Mouse (Mus musculus) cerebellum, postnatal 4 days (tissue): ENCODE measurements around the gene Elf5.

Source experiments
- DNase-seq, 2 experiments: peaks; one replicate each; pipeline ENCODE4 v3.0.0; 2022; ENCODE audit warnings: low spot score in 2 of 2, mixed read lengths in 1 of 2

Elf5 gene

DNA sequence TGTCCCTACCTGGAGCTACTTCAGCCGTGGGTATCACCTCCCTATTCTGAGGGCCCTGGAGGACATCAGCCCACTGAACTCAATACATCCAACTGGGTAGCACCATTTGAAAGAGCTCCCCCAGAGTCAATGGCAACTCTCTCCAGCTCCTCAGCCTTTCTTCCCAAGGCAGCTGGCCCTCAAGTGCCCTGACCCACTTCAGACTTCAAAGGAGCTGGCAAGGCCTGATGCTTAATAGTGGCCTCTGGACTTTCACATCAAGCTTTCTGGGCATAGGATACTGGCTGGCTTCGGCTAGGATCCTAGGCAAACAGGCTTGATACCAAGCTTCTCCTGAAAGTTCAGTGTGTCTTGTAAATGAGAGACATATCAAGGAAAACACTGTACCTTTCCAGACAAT is 23.6 kb downstream of the Elf5 start:
- no peak for DNase-seq

DNA sequence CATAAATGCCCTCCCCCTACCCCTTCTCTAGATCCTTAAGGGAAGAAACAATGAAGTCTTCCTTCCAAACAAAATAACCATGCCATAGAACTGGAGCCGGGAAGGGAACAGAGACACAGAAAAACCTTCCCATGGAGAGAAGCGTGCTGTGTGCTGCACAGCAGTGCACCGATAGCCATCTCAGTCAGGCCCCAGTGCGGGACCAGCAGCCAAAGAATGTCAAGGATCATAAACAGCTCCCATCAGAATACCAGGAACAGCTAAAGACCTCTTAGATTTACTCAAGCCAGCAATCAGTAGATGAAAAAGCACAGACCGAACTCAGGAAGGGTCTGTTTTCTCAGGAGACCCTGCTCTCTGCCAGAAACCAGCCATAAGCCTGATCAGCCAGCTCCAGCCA is 25.0 kb downstream of the Elf5 start:
- no peak for DNase-seq

DNA sequence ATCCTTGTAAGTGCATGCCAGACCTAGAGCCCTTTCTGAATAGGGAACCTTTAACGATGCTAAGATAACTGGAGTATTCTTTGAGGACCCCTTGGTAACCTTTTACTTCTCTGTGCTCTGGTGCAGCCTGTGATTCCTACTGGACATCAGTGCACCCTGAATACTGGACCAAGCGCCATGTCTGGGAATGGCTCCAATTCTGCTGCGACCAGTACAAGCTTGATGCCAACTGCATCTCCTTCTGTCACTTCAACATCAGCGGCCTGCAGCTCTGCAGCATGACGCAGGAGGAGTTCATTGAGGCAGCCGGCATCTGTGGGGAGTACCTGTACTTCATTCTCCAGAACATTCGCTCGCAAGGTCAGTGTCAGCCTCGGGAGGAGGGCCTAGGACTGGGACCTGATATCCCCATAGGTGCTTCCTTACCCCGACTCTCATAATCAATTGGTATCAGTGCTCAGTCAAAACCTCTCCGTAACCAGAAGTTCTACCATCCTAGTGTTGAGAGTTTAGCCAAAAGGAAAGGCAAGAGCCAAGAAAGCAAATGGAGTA is 27.7 kb downstream of the Elf5 start:
- DNase-seq, result peak in 1 of 2 experiments; percentile 16

DNA sequence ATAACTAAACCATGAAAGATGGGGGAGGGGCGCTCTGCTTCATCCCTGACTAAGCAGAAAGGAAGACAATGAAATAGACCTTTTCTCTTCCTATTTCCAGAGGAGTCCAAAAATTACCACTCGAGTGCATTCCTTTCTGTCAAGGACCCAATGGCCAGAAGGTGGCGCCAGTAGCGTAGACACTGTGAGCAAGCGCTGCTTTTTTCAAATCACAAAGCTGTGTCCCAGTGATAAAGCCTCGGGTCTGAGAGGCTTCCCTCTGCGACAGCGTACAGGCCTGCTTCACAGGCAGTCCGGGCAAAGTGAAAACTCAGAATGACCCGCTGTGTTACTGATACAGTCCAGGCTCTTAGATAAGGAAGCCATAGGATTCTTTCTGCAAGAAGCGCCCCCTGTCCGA is 28.2 kb downstream of the Elf5 start:
- DNase-seq, result peak; percentile 66 to 81

DNA sequence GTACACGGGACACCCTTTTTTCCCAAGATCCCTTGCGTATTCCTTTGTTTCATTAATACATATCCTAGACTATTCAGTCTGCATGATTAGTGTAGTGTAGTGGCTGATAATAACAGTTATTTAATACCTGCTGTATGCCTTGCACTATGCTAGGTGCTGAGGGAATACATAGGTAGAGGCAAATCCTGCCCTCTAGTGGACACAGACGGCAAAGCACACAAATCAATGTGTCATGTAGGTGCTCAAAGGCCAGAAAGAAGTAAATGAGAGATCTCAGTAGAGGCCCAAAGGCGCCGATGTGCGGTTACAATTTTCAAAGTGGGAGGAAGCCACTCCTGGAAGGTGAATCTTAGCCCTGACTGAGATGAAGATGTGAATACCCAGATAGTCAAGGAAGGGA is 34.3 kb downstream of the Elf5 start:
- peak in 1 of 2 experiments; percentile 43 for DNase-seq

DNA sequence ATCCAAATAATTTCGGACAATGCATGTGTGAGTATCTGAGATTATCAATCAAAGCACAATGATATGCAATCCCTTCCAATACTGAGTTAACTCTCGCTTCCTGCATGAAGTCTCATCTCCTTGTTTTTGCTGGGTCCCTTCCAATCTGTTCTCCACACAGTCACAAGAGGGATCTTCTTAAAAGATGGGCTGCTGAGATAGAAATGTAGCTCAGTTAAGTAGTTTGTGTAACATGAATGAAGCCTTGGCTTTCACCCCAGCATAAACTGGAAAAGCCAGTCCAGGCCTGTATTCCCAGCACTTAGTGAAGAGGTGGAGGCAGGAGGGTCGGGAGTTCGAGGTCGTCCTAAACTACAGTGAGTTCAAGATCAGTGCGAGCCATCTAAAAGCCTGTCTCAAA is 34.8 kb downstream of the Elf5 start:
- no peak for DNase-seq

DNA sequence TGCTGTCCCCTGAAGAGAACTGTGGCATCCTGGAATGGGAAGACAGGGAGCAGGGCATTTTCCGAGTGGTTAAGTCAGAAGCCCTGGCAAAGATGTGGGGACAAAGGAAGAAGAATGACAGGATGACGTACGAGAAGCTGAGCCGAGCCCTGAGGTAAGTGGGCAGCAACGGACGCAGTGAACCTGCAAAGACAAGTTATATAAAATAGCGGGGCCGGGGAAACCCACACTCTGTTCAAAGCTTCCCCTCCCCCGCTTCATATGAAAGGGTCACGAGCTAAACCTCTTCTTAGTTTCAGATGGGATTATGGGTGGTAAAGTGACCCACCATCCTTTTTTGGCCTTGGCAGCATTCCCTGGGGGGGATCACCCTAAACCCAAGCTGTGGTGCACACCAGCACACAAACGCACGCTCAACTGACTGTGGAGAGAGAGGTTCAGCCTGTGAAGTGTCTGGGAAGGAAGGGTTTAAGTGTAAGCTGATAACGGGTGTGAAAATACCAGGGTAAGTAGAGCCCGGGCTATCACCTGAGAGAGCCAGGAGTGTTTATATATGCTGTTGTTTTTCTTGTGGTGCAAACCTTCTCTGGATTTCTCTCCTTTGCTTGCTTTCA is 37.6 kb downstream of the Elf5 start:
- DNase-seq, result no peak

DNA sequence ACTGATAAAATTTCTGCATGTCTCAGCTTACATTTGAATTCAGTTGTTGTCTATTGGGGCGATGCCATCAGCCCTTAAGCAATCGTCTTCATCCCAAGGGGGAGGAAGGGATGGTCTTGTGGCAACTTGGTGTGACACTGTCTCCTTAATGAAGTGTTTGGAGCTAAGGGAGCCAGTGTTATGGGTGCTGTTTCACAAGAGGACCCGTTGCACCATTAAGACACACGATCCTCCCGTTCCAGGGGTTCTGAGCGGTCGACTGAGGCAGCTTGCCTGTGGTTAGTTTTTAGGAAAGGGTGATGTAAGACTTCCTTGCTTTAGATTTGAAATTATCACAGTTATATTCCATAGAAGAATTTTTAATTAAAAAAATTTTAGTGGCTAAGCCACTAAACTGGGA is 38.3 kb downstream of the Elf5 start:
- no peak for DNase-seq

DNA sequence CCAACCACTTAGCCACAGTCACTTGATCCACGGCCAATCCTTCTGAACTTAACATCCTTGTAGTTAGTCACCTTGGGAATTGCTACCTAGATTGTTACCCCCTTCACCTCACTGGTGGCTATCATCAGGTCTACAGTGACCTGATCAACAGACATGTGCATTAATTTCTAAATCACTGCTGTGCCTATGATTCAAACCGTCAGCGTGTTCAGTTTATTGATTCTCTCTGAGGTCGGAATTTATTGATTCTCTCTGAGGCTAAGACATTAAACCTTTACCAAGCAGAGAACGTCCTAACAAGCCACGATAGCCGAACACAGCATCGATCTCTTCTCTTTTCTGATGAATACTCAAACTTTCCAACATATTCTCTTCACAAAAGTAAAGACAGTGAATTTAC is 38.8 kb downstream of the Elf5 start:
- DNase-seq, result no peak

DNA sequence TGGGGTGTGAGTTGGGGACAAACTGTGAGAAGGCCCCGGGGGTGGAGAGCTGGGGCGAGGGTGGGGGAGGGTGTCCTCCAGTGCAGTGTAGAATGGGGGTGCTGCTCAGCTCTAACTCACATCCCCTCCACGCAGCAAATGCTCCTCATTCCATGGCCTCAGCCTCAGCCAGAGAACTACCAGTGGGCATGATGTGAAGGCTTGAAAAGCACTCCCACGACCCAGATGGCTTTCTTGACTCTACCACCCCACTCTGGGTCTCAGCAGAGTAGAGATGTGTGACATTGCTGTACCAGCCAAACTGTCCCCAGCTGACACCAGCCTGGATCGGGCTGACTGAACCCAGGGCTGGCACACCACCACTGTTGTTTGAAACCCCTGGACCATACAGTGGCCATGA is 41.1 kb downstream of the Elf5 start:
- DNase-seq, result no peak

DNA sequence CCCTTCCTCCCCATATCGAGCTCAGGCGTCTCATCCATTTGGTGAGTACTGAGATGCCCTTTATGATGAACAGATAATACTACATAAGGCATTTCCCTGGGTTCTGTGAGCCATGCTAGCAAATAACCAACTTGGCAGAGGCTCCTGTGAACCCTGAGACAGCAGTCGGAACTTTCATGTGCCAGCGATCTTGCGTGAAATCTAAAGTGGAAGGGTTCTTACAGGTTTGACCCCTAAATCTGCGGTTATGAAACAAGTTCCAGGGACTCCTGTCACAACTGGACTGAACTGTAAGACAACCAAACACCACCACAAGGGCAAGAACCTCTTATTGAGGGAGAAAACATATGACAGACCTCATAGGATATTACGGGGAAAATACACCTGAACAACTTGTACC is 44.3 kb downstream of the Elf5 start:
- no peak for DNase-seq

DNA sequence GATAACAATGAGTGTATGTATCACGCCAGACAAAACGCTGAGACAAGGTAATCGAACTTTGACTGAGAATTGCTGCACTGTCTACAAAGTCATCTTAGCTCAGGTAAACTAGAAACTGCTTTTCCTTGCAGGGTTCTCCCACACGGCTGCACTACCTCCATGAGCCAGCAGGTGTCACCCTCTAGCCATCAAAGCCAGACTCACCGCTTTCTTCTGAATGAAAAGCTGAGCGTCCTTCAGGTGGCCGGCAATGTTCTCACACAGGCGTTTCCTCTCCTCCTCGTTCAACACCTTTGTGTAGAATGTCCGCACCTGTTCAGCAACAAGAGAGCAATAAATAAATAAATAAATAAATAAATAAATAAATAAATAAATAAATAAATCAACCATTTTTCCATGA is 45.2 kb downstream of the Elf5 start:
- DNase-seq, result peak; percentile 89

DNA sequence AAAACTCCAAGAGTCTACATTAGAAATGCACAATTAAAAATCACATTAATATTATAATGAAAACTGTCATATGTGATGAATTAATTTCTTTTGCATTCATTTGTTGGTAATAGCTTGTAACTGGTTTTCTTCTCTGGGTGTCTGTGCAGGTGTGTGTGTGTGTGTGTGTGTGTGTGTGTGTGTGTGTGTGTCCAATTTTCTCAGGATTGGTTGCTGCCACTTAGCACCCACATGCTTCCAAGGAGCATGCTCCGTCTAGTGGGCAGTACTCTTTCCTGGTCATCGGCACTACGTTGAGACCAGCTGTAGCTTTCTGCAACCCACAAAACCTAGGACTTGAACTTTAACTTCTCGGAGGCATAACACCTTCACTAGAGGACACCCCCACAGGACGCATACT is 45.6 kb downstream of the Elf5 start:
- DNase-seq, result no peak

DNA sequence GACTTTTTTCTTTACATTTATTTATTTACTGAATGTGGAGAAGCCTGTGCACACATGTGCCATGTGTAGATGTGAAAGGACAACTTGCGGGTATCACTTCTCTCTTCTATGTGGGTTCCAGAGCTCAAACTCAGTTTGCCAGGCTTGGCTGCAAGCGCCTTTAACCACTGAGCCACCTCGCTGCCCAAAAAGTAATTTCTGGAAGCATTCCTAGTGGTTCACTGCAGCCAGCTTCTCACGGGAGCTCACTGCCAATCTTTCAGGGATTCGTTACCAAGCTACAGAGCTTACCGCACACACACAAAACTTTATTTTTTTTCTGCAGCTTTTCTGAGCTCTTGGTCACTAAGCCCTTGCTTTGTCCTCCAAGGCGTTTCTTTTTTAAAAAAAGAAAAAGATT is 46.1 kb downstream of the Elf5 start:
- no peak for DNase-seq

DNA sequence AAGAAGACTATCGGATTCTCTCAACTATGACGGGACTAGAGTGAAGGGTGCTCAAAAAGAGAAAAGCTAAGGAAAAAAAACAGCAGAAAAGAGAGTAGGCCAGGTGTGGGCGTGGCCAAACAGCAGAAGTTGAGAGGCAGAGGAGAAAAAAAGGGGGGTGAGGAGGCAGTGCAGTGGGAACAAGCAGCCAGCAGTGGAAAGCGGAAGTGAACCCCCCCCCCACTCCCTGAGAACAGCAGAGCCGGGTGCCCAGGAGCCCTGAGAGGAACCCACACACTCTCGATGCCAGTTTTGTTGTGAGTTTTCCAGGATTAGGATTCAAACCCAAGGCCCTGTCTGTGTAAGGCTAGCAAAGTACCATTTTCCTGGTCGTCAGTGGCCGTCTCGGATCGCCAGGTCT is 47.6 kb downstream of the Elf5 start:
- no peak for DNase-seq

DNA sequence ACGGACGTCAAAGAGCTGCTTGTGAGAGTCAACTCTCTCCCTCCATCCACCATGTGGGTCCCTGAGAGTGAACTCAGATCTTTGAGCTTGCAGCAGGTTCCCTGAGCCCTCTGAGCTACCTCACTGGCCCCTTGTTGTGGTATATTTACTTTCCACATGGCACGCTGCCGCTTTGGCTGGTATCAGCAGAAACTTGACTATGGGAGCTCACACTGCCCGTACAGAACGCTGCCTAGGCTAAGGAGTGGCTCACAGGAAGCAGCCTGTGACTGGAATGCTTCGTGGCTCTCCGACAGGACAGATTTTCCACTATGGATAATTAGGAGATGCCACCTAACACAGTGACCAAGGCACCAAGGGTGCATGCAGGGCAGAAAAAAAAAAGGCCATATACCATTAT is 49.7 kb downstream of the Elf5 start:
- no peak for DNase-seq

DNA sequence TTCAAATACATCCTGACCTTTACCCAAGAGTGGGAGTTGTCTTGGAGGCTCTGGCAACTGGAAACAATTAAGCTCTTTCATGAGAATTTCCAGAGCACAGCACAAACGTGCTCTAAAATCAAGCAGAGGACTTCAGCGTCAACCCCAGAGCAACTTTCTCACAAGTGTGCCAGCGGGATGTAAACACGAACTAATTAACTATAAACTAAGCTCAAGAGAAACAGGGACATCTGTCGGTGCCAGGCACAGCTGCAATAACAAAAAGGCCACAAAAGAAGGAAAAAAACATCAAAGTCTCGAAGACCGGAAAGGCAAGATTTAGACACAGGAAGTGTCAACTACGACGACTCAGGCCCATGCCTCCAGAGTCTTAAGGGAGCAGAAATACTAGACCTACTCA is 50.3 kb downstream of the Elf5 start:
- no peak for DNase-seq

DNA sequence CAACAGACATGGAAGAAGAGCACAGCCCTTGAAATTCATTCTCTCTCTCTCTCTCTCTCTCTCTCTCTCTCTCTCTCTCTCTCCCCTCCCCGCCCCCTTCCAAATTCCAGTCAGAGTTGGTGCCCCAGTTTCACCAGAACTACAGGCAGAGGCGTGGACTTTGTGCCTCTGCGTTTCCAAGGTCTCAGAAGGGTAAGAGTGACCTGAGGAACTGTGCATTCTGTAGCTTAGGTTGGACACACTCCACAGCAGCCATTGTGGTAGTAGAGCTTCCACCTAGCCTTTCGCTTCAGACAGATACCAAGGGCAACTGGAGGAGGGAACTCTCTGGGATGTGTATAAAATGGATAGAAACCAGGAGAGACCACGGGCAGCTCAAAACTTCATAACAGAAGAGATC is 51.3 kb downstream of the Elf5 start:
- DNase-seq, result no peak

DNA sequence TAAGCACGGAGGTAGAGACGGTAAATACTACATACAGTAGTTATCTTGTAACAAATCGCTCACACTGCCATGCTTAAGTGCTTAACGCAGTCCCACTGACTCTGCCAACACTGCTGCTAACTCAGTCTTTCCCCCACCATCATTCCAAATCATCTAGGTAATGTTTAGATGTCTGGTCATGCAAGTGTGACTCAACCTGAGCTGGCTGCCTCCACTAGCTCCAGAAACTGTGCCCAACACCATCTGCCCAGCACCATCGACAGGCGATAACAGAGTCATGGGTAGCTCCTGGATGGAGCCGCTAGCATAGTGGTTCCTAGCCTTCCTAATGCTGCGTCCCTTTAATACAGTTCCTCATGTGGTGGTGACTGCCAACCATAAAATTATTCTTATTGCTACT is 53.0 kb downstream of the Elf5 start:
- no peak for DNase-seq

DNA sequence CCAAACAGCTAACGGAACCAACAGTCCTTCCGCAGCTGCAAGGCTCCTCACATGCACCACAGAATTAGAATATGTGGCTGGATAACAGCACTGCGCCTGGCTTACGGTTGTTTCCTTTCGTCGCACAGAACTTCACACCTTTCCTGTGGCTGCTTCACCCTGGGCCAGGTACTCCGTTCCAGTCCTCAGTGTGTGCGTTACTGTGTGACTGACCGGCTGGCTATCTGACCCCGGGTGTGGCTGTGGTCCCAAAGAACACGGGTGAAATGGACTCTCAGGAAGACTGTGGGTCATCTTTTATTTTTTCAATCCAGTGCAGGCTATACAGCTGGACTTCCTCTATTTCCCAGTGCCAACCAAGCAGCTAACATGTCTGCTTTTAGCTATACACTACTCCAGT is 53.9 kb downstream of the Elf5 start:
- no peak for DNase-seq

DNA sequence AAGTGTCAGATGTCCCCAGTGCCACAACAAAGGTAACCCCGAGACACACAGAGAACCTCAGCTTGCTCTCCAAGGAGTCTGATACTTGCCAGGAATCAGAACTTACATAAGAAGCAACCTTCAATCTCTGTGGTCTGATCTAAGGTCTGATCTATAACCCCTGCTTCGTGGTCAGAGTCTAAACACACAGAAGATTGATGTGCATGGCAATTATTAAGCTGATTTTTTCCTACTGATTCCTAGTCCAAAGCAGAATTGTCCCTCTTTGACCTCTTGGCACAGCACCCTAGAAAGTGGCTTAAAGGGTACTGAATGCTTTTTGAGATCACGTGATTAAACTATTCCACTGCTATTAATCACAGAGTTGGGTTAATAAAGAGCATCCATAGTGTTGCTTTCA is 54.8 kb downstream of the Elf5 start:
- no peak for DNase-seq

DNA sequence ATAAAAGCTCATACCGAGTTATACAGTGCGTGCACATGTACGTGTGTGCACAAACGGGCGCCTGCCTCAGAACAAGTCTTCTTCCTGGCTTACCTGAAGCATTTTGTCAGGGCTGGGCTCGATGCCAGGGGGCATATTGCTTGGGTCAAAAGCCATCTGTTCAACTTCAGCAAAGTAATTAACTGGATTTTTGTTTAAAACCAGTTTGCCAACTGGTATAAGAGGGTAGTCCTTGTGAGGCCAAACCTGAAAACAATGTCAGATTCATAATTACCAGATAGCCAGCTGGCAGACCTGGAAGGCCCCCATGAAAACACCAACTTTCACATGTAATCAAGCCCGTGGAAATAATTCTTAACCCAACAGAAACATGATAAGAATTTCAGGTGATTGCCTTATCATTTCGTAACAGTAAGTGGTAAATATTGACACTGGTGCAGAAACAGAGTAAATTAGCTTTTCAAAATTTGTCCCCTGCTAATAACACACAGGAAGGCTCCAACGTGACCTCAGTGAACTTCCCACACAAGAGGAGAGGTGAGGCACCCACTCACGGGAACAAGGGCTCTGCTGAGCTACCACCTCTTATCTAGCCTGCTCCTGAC is 55.6 kb downstream of the Elf5 start:
- peak in 1 of 2 experiments; percentile 21 for DNase-seq

DNA sequence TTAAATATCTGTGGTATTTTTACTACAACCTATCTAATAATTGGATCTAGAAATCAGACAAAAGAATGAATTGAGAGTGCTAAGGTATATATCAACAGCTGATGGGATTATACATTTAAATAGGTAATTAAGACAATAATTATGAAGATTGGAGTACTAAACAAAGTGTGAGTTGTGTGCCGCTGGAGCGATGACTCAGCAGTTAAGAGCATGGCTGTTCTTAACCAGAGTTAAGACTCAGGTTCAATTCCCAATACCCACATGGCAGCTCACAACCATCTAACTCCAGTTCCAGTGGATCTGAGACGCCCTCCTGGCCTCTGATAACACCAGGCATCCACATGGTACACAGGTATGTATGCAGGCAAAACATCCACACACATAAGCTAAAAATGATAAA is 61.9 kb downstream of the Elf5 start:
- DNase-seq, result no peak

DNA sequence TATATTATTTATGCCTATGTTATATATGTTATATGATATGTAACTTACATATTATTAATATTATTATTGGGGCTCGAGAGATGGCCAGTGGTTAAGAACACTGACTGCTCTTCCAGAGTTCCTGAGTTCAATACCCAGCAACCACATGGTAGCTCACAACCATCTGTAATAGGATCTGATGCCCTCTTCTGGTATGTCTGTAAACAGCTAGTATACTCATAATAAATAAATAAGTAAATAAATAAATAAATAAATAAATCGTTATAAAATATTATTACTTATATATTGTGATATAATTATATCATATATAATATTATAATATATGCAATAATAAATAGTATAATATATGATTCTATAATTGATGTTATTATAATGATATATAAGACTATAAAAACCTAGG is 64.7 kb downstream of the Elf5 start:
- no peak for DNase-seq
